Mouse (Mus musculus): ENCODE results near the gene Parvb. TPM values are rescaled to one million over a fixed set of nuclear protein-coding genes. Genes with fewer than 3 reads are reported as not detected.
A peak's percentile ranks its signal among the peaks of the same experiment; 100 is the strongest.

The Parvb gene
- total RNA-seq, 2 experiments from 2014 or later: 165 to 174 TPM

GRCm38 (mm10) chr15:84253757-84254156 lies 21.9 kb downstream of the Parvb start:
- intact Hi-C loops (cut with DNase I): no loop called here
- peak; percentile 76 to 81 for DNase-seq

- intact Hi-C loops (cut with DNase I): no loop called here
- no peak for DNase-seq
These were observed 22.5 kb downstream of the Parvb start for GRCm38 (mm10) chr15:84254387-84254786.

GRCm38 (mm10) chr15:84256254-84256850 lies 24.5 kb downstream of the Parvb start:
- intact Hi-C loops (cut with DNase I): no loop called here
- DNase-seq: no peak

- DNase-seq: no peak
- intact Hi-C loops (cut with DNase I): no loop called here
These were observed 25.0 kb downstream of the Parvb start for GRCm38 (mm10) chr15:84256864-84257263.

GRCm38 (mm10) chr15:84258602-84259355 lies 26.9 kb downstream of the Parvb start:
- intact Hi-C loops (cut with DNase I): no loop called here
- no peak for DNase-seq

GRCm38 (mm10) chr15:84260123-84260822 lies 28.4 kb downstream of the Parvb start:
- intact Hi-C loops (cut with DNase I): loop anchor here (2.0 kb wide), 1 partner anchor 355 kb away; no protein-coding TSS in a partner anchor
- peak; percentile 73 to 85 for DNase-seq

- no peak for DNase-seq
These were observed 30.8 kb downstream of the Parvb start for GRCm38 (mm10) chr15:84262630-84263029.

GRCm38 (mm10) chr15:84263573-84263972 lies 31.7 kb downstream of the Parvb start:
- intact Hi-C loops (cut with DNase I): no loop called here
- DNase-seq: no peak

More at GRCm38 (mm10) chr15:84262630-84263029, 30.8 kb downstream of the Parvb start:
- intact Hi-C loops (cut with DNase I): no loop called here

- intact Hi-C loops (cut with DNase I): no loop called here
- no peak for DNase-seq
These were observed 33.3 kb downstream of the Parvb start for GRCm38 (mm10) chr15:84265141-84265540.

- DNase-seq: no peak
- intact Hi-C loops (cut with DNase I): no loop called here
These were observed 34.4 kb downstream of the Parvb start for GRCm38 (mm10) chr15:84266290-84266689.

GRCm38 (mm10) chr15:84267720-84268260 lies 35.9 kb downstream of the Parvb start:
- intact Hi-C loops (cut with DNase I): no loop called here
- no peak for DNase-seq

- intact Hi-C loops (cut with DNase I): no loop called here
- no peak for DNase-seq
These were observed 37.3 kb downstream of the Parvb start for GRCm38 (mm10) chr15:84269107-84269633.

- intact Hi-C loops (cut with DNase I): no loop called here
- no peak for DNase-seq
These were observed 38.2 kb downstream of the Parvb start for GRCm38 (mm10) chr15:84270032-84270431.

- intact Hi-C loops (cut with DNase I): no loop called here
These were observed 38.6 kb downstream of the Parvb start for GRCm38 (mm10) chr15:84270463-84270862.

GRCm38 (mm10) chr15:84276066-84276465 lies 44.2 kb downstream of the Parvb start:
- DNase-seq: no peak
- intact Hi-C loops (cut with DNase I): no loop called here

More at GRCm38 (mm10) chr15:84270463-84270862, 38.6 kb downstream of the Parvb start:
- no peak for DNase-seq

GRCm38 (mm10) chr15:84278091-84278490 lies 46.2 kb downstream of the Parvb start:
- no peak for DNase-seq
- intact Hi-C loops (cut with DNase I): no loop called here

GRCm38 (mm10) chr15:84278656-84279055 lies 46.8 kb downstream of the Parvb start:
- DNase-seq: no peak
- intact Hi-C loops (cut with DNase I): no loop called here

GRCm38 (mm10) chr15:84280309-84280708 lies 48.5 kb downstream of the Parvb start:
- DNase-seq: no peak
- intact Hi-C loops (cut with DNase I): no loop called here

GRCm38 (mm10) chr15:84280712-84281347 lies 49.0 kb downstream of the Parvb start:
- no peak for DNase-seq
- intact Hi-C loops (cut with DNase I): no loop called here

All from heart, postnatal 10 days (tissue).